Mouse (Mus musculus) fibroblast of lung, adult 2 months (primary cell): ENCODE measurements at regions not wholly inside any gene's neighbourhood (a gene's known extent, or its start where the extent isn't known, plus 50 kb on each side); places are given as distances from the start of the nearest gene placed in this dataset.

Source experiments
- DNase-seq: peaks from one replicate; pipeline ENCODE4 v3.0.0-alpha.2; 2011; ENCODE audit warnings: low read depth

DNA sequence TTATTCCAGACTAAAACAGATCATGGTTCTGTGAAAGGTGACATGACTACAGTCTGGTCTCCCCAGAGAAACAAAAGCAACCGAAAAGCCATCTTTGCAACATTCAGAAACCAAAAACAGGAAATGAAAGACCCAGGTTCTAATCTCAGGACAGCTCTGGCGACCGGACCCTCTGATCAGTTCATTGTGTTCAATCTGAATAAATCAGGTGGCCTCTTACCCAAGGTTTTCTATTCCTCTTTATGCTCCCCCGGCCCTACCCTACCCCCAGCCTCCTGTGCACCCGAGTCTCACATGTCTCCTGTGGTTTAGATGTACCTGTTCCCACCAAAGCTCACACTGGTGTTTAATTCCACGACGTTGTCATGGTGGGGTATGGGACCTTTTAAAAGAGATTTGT, 238.6 kb upstream of the Jmjd1c start:
- DNase-seq: no peak

DNA sequence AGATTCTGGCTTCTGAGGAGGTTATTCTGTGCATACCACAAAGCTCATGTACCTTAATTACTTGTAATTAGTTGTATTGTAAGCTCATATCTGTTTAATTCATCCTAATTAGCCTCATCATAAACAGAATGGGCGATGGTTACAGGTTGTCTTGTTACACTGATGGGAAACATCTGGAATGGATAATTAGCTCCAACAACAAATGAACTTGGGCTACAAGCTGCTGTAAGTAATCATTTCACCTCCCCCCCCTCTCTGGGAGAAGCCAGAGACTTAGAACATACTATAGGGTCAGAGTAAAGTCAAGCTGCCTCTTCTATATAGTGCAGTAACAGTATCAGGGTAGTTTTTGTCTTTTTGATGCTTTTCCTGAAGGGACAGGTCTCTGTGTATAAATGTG, 234.5 kb upstream of the Jmjd1c start:
- no peak for DNase-seq

DNA sequence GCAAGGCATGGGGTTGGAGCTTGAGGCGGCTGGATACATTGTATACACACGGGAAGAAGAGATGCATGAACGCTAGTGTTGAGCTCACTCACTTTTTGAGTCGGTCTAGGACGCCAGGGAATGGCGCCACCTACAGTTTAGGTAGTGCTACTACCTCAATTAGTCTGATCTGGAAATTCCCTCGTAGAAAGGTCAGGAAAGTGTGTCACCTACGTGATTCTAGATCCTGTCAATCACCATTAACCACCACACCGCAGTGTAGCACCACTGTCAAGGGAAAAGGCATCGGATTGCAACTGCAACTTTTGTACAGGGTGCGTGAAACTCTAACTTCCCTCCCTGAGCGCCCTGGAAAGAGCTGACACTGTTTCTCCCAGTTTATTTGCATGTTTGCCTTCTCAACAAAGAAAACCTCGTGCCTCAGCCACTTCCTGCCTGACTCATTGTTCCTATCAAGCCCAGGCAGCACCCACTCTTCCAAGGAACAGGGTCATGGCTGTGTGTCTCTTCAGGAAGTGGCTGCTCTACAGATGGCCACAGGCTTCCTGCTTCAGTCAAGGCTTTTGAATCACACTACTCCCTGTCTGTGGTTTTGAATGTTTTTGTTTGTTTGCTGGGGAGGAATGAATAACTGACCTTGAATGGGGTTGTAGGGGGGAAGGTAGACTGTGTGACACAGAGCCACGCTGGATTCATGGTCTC, 231.6 kb upstream of the Jmjd1c start:
- peak; percentile 58 for DNase-seq

DNA sequence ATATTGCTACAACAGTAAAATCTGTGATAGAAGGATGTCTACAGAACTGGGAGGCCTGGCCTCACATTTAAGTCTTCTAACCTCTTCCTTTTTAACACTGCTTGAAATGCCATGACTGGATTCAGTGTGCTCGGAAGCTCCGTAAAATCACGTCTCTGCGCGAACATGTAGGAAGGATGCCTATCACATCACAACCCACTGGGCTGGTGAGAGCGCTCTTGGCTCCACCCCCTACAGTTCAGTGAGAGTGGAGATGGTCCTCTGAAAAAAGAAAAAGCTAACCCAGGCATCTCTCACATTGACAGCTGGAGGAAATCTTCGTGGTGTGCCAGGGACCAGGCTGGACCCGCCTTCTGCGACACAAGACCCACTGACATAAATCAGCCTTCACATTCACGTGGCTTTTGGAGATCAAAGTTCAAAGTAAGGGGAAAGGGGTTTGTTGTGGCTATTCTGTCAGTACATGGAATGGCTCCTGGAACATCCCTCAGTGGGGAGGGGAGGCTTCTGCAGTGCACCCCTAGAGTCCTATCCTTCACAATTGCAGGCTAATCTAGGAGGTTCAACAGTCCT, 230.8 kb upstream of the Jmjd1c start:
- no peak for DNase-seq

DNA sequence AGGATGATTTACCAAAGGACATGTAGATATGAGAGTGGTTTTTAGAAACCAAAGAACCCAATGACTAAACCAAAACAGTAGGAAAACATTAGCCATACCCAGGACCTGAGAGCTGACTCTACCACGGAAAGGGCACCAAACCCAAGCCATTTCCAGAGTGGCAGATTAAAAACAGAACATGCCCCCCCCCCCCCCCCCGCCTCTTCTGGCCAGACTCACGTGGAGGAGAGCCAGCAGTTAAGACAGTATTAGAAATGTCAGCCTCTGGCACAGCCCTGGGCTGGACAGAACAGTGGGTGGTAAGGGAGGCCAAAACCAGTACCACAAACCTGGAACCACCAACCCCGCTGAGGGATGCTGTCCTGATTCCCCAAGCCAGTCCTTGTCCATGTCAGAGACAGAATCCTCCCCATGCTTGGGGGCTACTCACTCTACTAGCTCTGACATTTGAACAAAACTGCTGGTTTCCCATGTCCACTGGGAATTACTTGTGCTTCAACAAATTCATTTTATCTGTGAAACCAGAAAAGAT, 224.7 kb upstream of the Jmjd1c start:
- DNase-seq: no peak

DNA sequence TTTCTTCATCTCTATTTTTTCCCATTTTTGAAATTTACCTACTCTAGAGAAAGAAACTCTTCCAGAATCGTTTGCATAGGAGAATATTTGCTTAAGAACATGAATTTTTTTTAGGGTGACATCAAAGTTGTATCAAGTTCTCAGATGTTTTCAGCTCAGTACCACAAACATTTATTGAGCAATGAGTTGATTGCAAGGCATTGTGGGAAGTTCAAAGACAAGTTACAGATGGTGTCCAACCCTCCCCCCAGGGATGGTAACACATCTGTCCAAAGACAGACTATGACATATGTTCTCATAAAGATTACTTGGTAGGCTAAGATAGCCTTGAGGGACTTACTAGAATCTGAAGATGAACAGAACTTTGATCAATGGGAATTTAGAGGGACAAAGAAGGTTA, 224.3 kb upstream of the Jmjd1c start:
- DNase-seq: no peak

DNA sequence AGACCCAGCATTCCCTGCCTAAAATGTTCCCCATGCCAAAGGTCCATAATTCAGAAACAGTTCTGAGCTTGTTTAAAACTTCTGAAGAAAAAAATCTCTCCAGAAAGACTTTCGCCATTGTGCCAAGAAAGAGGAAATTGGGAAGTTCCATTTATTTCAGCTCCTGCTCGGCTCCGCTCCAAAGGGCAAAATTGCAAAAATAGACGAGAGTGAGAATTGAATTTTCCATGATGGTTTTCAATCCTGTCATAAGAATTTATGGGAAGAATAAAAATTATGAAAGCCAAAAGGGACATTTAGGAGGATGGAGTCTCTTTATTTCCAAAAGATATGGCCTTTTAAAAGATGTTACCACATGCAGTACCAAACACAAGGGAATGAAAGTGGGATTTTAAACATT, 222.5 kb upstream of the Jmjd1c start:
- no peak for DNase-seq

DNA sequence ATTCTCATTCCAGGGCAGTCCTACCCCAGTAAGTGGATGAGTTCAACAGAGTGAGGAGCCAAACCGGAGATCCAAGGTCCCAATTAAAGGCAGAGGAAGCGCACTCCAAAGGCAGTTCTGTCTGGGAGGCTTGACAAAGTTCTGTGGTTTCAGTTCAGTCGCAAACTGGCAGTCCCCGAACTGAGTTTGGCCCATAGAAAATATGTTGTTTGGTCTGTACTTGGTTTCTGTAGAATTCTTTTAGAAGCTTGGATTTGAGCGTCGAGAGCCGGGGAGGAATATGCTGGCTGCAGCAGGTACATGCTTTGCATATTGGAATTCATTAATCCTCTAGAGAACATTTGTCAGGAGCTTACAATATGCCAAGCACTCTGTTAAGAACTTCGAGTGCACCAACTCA, 216.9 kb upstream of the Jmjd1c start:
- DNase-seq: peak; percentile 56

DNA sequence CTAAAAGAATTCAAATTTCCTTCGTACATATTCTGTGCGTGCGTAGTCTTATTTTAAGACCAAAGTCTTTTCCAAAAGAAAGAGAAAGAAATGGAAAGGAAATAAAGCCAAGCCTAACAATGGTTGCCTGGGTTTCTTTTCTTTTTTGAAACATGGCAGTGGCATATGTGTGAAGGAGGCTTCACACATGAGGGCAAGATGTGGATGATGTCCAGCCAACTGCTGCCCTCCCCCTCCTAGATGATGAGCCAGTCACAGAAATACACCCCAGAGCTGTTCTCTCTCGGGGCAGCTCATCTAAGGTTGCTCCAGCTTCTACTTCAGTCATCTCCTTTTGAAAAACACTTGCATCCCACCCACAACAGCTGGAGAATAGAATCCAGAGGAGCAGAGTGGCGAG, 213.1 kb upstream of the Jmjd1c start:
- no peak for DNase-seq

DNA sequence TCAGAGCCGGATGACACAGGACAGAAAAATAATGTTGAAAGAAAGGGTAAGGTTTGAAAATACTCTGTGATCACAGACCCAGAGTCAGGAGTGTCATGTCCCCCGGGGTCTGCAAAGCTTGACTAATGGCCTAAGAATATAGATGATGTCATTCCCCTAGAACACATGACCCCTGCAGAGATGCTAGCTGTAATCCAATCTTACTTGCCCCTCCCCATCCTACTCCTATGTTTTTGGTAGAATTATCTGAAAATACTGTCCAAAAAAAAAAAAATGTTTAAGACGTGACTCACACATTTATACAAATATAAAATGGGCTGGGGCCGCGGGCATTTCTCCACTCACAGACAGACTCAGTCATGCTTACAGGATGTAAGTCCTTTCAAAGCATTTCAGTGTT, 210.3 kb upstream of the Jmjd1c start:
- no peak for DNase-seq

DNA sequence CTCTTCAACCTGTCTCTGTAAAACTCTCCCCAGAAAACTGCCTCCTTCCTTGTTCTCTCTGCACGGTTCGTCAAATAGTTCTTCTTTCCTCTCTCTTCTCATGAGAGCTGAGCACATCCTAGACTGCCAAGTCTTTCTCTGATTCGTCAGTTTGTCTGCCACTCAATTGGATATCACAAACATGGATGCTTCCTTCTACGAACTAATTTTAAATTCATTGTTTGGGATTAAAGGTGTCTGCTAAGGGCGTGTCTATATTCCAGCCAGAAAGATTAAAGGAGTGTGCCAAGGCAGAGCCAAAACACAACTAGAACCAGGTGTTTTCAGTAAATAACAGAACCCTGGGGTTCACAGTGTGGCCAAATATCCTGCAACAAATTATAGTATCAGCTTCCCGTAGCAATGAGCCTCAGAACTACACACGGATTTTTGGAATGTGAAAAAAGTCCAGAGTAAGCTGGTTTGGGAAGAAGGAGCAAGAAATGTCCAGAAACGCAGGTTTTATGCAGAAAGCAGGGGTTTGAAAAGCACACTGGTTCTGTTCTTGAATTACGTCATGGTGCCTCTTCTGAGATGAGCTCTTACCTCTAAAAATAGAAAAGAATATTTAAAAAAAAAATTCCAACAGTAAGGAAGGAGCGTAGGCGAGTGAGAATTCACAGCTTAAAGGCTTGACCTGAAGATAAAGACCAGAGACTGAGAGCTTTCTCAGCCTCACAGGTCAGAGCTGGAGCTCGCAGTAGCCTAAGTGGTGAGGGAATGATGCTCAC, 206.0 kb upstream of the Jmjd1c start:
- DNase-seq: no peak

DNA sequence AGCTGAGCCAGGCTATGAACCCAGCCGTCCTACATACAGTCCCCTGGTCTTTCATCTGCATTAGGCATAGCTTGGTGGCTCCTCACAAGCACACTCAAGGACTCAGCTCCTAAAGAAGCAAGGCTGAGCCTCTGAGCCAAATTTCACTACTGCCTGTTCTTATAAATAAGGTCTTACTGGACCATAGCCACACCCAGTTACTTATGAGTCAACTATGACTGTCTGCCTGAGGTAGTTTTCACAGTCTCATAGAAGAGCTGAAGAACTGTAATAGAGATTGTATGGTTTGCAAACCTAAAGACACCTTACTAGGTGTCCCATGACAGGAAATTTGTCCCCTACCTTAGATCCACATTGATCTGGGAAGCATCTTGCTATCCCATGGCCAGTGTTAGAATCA, 204.1 kb upstream of the Jmjd1c start:
- no peak for DNase-seq

DNA sequence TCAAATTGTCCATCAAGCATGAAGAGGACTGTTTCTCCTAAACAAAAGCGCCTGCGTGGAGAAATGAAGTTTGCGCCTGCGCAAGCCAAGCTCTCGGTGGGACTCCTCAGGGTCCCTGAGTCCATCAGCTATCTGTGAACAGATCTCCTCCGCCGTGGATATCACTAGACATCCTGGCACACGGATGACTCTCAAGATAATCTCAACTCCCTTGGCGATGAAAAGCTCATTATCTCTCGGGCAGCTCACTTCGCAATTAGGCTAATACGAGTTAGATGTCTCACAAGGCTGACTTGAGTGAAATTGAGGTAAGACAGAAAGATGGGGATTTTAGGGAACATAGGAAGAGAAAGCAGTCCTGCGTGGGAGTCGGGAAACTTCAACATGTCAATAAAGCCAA, 202.1 kb upstream of the Jmjd1c start:
- no peak for DNase-seq

DNA sequence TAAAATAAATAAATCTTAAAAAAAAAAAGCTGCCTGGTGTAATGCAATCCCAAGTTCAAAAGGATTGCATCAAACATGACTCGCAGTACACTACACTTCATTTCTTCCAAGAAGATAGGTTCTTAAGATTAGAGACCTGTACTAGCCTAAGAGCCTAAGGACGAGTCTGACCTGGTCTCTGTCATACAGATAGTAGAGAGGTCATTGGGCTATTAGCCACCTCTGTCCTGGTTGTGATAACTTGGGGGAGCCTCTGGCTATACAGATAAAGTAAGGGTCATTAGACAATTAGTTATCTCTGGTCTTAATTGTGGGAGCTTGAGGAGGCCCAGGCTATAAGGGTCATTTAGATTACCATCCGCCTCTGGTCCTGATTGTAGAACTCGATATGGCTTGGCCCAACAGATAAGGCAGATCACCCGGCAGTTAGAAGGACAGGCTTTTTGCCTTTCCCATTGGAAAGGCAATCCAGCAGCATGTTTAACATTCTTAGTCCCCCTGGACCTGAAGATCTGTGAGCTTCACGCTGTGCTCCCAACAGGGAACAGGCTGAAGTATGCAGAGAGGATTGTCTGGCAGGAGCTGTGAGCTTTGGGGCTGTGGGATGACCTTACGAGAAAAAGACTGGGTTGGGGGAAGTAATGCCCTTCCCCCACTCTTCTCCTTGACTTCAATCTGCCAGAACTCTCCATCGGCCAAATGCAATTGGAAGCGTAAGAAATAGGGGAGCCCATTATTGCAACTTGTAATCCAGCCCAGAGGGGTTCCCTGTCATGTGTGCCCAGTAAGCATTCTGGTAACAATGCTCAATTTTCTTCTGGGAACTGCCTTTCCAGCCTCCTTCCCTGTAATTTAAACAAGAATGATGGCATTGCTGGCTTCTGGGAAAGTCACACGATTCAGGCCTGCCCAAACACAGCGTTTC, 199.0 kb upstream of the Jmjd1c start:
- no peak for DNase-seq

DNA sequence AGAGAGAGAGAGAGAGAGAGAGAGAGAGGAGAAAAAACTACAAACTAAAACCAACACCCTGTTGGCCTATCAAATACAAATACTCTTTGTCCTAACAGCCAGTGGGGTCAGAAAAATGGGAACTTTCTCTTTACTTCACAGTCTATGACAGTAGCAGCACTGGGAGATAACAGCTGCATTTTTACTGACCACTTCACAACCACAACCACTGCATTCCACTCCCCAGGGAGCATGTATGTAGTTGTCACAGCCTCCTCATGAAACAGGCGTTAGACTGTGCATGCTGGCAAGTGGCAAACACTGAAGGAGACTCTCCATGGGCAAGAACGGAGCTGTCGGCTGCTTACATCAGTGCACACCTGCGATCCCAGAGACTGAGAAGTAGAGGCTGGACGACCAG, 196.2 kb upstream of the Jmjd1c start:
- no peak for DNase-seq

DNA sequence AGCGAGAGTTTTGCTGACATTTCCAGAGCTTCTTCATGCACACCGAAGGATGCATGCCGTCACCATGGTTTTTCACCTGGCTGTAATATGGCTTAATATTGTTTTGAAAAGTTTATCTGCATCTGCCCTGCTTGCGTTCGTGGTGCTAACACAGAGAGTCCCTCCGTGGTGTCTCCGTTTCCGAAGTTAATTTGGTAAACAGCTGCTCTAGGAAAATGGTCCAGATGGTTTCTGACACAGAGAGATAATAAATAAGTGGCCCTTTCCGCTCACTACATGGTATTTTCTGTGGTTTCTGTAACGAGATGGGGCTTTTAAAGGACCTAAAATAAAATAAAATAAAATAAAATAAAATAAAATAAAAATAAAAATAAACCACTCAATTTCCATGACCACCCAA, 195.1 kb upstream of the Jmjd1c start:
- no peak for DNase-seq

DNA sequence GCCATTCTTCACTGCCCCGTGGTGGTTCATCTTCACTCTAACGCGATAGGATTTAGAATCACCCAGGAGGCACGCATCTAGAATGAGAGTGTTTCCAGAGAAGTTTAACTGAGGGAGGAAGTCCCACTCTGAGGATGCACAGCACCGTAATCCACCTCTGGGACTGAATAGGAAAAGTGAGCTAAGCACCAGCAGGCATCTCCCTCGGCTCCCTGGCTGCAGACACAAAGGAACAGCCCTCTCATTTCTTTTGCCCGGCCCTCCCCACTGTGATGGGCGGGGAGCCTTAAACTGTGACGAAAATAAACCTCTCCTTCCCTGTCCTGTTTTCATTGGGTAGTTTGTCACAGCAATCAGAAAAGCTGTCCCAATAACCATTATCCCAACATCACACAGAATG, 194.1 kb upstream of the Jmjd1c start:
- no peak for DNase-seq

DNA sequence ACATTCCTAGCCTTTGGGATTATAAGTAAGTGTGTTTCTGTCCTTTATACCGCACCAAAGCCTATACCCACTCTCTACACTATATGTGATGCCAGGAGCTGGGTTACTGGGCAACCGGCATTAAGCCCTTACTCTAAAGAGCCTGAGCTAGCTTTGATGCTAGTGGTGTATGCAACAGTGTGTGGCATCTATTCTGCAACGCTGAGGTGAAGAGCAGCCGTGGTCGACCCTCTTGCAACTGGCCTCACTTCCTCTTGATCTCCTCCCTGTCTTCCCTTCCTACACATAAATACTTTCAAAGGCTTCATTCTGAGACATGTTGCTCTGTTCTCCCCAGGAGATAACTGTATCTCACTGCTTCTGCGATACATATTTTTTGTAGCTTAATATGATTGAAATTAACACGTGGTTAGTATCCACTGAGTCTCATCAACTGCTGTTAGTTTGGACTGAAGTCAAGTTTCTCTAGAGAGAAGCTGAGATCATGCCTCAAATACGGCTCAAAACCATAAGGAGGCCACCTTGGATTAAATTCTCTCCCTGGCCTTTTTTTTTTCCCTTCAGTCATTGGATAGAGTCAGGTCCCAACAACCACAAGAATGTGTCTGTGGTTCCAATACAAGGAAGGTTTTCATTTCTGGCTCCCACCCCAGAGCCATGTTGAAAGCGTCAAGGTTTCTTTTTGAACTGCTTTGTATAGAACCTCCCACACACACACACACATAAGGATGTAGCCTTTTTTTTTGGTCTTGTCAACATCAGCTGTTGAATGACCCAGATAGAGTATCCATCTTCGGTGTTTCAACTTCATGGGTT, 191.2 kb upstream of the Jmjd1c start:
- peak; percentile 91 for DNase-seq

DNA sequence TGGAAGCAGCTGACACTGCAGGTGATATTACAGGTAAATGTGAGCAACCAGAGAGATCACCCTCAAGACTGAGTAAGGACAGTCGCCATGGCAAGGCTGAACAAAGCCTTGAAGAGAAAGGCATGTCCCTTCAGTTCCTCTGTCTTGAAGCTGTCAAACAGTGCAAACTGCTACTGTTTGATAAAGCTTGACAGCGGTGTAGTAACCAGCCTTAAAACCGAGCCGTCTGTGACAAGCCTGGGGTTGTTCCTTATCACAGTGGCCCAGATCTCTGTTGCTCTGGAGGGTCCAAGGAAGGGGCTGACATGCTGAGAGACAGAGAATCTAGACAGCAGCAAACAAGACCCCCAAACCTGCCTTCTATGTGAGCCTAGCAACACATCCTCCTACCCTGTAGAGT, 188.1 kb upstream of the Jmjd1c start:
- DNase-seq: no peak

DNA sequence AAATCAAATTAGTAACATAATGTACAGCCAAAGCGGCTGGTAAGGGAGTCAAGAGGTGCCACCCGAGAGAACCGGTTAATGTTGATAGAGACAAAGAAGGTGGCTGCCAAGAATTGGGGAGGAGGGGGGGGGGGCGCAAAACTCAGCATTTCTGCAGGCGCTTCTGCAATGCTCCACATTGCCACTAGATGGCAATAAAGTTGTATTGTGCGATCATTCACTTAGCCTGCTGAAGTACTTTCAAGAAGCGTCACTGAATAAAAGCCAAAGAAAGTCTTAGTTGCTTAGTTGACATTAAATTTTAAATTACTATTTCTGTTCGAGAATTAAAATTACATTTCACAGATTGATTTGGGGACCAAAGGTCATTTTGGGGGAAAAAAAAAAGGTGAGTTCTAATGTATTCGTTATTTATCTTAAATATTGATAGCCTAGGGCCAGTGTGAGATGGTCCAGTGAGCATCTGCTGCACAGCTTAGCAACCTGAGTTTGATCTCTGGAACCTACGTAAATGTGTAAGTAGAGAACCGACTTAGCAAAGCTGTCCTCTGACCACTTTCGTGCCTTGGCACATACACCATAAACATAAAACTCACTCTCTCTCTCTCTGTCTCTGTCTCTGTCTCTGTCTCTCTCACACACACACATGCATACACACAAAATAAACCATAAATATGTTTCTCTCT, 186.6 kb upstream of the Jmjd1c start:
- no peak for DNase-seq
